Mouse (Mus musculus): Measurements from ENCODE around the gene Nrxn1. TPM values are rescaled to one million over a fixed set of nuclear protein-coding genes. Genes with fewer than 3 reads are reported as not detected.

Nrxn1 gene
- polyA plus RNA-seq, 1 experiment from 2014 or later = 40.7 TPM

DNA sequence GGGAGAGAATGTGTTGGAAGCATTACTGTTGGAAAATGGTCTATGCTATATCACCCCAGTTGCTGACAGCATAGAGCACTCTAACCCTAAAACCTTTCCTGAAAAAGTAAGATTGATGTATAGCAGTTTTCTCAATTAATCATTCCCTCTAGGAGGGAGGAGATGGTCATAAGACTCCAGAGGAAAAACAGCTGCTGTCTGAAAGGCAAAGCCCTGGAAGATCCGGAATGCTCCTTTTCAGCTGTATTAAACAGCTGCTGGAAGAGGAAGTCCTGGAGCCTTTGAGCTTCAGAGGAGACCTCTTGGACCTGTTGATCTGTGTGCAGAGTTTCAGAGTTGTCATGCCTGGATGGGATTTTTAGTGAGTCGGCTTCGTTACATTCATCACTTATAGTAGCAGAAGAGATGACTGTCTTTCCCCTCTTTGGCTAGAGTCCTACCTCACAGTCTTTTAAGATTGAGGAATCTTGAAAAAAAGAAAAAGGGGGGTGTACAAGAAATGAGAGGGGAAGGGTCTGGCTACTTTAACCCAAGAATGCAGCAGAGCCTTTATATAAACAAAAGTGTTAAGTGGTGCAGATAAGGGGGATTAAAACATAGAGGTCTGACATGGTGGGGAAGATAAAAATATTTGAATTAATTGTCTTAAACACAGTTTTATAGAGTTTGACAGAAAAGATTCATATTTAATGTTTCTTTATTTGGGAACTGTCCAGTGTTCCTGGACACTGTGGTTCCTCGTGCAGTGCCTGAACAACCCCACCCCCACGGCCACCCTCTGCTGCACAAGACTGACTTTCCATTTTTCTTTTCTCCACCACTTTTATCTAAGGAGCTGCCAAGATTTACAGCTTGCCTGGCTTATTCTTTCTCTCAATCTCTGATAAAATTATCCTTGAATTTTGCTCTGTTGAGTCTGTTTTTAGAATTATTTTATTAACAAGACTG lies 710.1 kb downstream of the Nrxn1 start:
- Histone ChIP-seq H3K4me1 (no peaks in the 10 kb centered on the region), H3K9me3 (no peaks in the 10 kb centered on the region), H3K27ac (replicated peaks) (no peak overlapping the region), H3K4me2 (replicated peaks) (no peak overlapping the region), H3K9ac (replicated peaks) (no peak overlapping the region), H3K36me3 (no peaks in the 10 kb centered on the region), H3K4me3 (no peak overlapping the region), H3K27me3 (no peaks in the 10 kb centered on the region)
- no peak for ATAC-seq (ENCODE audit: low FRiP score, low read depth)
- WGBS = 54% methylated on average over 5 of the region's 5 CpGs

DNA sequence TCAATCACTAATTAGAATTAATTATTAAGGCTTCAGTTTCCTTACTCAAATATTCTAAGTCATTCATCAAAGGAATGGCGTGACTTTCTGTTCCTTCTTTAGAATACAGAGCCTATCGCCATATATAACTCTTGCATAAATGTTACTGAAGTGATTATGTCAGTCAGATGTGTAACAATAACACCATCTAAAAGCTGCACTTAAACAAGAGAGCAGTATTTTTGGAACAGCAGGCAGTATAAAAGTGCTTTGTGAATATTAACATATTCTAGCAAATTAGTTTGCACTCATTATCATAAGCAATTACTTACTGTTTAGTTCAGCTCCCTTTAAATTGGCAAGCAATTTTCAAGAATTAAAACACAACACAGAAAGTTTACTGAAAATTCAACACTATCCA lies 716.3 kb downstream of the Nrxn1 start:
- ATAC-seq (ENCODE audit: low FRiP score, low read depth) = no peak
- Histone ChIP-seq H3K27me3 (no peaks in the 10 kb centered on the region), H3K27ac (replicated peaks) (no peak overlapping the region), H3K36me3 (no peaks in the 10 kb centered on the region), H3K4me3 (no peak overlapping the region), H3K9ac (replicated peaks) (no peak overlapping the region), H3K9me3 (no peaks in the 10 kb centered on the region), H3K4me2 (replicated peaks) (no peak overlapping the region), H3K4me1 (no peaks in the 10 kb centered on the region)
- WGBS = 84% methylated on average over 2 of the region's 2 CpGs

DNA sequence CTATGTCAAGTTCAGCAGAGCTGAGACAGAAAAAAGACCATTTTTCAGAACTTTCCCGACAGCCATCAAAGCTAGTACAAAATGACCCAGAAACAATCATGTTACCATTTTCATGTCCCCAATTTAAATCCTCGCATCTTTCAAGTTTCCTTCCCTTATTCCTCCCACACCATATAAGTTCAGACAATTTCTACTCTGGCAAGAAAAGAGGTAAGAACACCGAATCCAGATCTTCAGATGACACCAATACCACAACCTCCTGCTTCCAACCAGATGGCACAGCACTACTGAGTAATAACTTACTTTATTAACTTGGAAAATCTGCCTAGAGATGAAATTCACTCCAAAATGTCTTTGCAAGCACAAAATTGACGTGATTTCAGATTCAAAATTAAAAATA lies 730.7 kb downstream of the Nrxn1 start:
- H3K27me3 ChIP-seq = no peaks in the 10 kb centered on the region
- no peak for ATAC-seq (ENCODE audit: low FRiP score, low read depth)
- WGBS = 91% methylated on average over 4 of the region's 4 CpGs
- no peak overlapping the region for H3K4me3 ChIP-seq
- H3K9ac ChIP-seq (replicated peaks) = no peak overlapping the region
- H3K9me3 ChIP-seq = no peaks in the 10 kb centered on the region
- H3K4me2 ChIP-seq (replicated peaks) = no peak overlapping the region
- no peaks in the 10 kb centered on the region for H3K36me3 ChIP-seq
- H3K27ac ChIP-seq (replicated peaks) = no peak overlapping the region
- H3K4me1 ChIP-seq = no peaks in the 10 kb centered on the region

DNA sequence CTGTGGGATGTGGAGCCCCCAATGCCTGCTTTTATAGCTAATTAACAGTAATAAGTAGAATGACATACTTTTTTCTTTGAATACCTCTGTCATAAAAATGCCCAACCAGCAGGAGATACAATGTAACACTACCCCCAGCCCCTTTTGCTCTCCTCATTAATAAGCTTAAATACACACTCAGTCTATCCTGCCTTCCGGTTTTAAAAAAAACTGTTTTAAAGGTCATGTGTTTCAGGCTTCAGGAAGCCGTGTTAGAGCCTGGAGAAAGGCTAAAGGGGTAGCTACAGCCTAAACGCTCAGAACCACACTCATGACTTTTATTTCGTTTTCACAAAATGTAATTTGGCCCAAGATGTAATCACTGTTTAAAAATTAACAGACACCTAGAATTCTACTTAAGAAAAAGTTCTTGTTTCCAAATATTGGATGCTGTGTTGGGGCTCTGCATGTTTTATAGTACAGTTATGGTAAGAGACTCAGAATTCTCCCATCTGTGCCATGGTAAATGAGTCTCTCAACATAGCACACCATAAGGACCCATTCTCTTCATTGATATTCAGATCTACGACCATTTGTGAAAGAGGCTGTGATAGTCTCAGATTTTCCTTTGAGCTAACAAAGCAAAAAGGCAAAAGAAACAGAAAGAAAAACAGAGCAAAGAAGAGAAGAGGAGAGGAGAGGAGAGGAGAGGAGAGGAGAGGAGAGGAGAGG lies 743.3 kb downstream of the Nrxn1 start:
- H3K27ac ChIP-seq (replicated peaks) = no peak overlapping the region
- no peaks in the 10 kb centered on the region for H3K36me3 ChIP-seq
- no peak overlapping the region for H3K9ac ChIP-seq (replicated peaks)
- no peak for ATAC-seq (ENCODE audit: low FRiP score, low read depth)
- H3K27me3 ChIP-seq = no peaks in the 10 kb centered on the region
- peaks cover 4% of the 10 kb centered on the region; the same call in 1 of the 2 replicates for H3K4me1 ChIP-seq
- no peaks in the 10 kb centered on the region for H3K9me3 ChIP-seq
- no peak overlapping the region for H3K4me2 ChIP-seq (replicated peaks)
- 73% methylated on average over 5 of the region's 5 CpGs for WGBS
- H3K4me3 ChIP-seq = no peak overlapping the region

DNA sequence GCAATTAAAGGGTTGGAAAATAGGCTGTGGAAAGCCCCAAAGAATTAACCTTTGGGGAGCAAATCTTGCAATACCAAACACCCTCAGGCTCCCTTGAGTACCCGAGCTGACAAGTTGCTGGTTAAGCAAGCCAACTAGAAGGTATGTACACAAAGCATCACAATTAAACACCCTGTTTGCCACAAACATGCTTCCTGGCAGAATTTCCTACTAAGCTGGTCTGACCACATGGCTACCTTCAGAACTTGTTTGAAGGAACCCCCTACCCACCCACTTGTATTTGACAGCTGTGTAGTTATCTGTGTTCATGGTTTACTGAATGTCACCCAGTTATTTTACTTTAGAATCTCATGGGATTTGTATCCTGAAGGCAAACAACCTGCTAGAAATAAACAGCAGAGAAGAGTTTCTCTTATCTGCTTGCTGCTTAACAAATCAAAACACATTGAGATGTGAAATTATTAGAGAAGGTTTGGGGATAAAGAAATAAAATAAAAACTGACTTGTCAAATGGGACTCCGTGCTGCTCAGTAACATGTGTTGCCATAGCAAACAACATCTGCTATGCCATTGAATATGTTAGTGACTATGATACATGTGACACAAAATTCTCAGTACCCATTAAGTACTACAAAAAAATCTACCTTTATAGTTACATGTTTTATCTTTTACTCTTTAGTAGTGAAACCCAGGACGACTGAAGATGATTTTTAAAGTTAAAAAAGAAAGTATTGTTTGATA lies 746.0 kb downstream of the Nrxn1 start:
- Histone ChIP-seq H3K27me3 (no peaks in the 10 kb centered on the region), H3K4me1 (peaks cover 4% of the 10 kb centered on the region; the same call in 1 of the 2 replicates), H3K4me2 (replicated peaks) (no peak overlapping the region), H3K27ac (replicated peaks) (no peak overlapping the region), H3K4me3 (no peak overlapping the region), H3K9me3 (no peaks in the 10 kb centered on the region), H3K36me3 (no peaks in the 10 kb centered on the region), H3K9ac (replicated peaks) (no peak overlapping the region)
- ATAC-seq (ENCODE audit: low FRiP score, low read depth) = 0 out of 2 replicates have a peak, but pooled peaks have one; percentile 34
- 59% methylated on average over 3 of the region's 3 CpGs for WGBS

DNA sequence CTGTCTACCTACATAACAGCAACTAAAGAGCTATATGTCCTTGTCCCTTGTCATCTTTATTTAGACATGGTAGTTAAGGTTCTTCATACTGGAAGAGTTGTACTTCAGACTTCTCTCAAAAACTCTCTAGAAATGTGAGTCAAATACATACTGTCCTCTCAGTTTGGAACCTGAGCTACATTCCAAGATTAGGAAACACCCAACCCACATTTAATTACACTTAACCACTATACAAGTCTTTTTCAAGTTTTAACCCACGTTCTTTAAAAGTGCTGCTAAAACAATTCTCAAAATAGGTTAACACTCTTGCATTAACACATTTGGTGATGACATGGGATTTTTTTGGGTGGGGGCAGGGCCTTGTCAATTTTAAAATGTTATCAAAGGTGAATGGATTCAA lies 759.4 kb downstream of the Nrxn1 start:
- WGBS = 90% methylated on average over 1 of the region's 1 CpGs
- ATAC-seq (ENCODE audit: low FRiP score, low read depth) = no peak
- H3K9me3 ChIP-seq = no peaks in the 10 kb centered on the region
- H3K4me1 ChIP-seq = no peaks in the 10 kb centered on the region
- no peak overlapping the region for H3K4me2 ChIP-seq (replicated peaks)
- no peaks in the 10 kb centered on the region for H3K36me3 ChIP-seq
- no peak overlapping the region for H3K27ac ChIP-seq (replicated peaks)
- no peak overlapping the region for H3K9ac ChIP-seq (replicated peaks)
- H3K27me3 ChIP-seq = no peaks in the 10 kb centered on the region
- H3K4me3 ChIP-seq = no peak overlapping the region

DNA sequence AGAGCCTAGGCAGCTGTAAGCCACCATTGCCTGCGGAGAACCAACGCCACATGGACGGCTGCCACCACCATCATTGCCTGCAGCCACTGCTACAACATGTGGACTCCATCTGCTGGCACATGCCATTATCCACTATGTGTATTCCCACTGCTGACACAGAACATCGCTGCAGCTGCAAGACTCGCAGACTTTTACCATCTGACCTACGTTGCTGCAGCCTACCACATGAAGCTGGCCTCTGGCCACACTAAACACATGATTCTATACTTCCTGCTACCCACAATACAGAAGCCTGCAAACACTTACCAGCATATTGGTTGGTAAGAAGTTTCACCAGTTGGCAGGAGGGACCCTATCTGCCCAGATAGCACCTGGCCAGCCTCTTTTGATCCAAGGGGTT lies 769.2 kb downstream of the Nrxn1 start:
- H3K4me2 ChIP-seq (replicated peaks) = no peak overlapping the region
- no peaks in the 10 kb centered on the region for H3K9me3 ChIP-seq
- no peak for ATAC-seq (ENCODE audit: low FRiP score, low read depth)
- no peaks in the 10 kb centered on the region for H3K4me1 ChIP-seq
- no peak overlapping the region for H3K27ac ChIP-seq (replicated peaks)
- no peaks in the 10 kb centered on the region for H3K36me3 ChIP-seq
- 86% methylated on average over 6 of the region's 6 CpGs for WGBS
- no peak overlapping the region for H3K9ac ChIP-seq (replicated peaks)
- no peak overlapping the region for H3K4me3 ChIP-seq
- no peaks in the 10 kb centered on the region for H3K27me3 ChIP-seq

DNA sequence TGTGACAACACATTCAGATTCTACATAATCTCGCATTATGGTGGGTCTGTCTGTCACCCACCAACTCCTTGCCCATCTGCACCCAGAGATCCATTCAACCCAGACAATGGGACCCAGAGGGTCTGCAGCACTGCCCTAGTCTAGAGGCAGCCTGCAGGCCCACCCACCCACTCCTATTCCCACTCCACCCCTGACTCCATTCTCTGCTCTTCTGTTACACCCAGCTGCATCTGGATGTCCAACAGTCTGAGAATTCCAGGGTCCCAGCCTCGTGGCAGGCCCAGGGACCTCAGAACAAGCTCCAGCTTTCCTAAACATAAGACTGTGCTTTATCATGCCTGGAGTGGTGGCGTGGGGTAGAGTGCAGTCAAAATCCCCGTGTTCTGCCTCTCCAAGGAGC lies 820.6 kb downstream of the Nrxn1 start:
- H3K4me3 ChIP-seq = no peak overlapping the region
- H3K27ac ChIP-seq (replicated peaks) = no peak overlapping the region
- ATAC-seq (ENCODE audit: low FRiP score, low read depth) = no peak
- H3K9ac ChIP-seq (replicated peaks) = no peak overlapping the region
- 75% methylated on average over 4 of the region's 4 CpGs for WGBS
- H3K27me3 ChIP-seq = no peaks in the 10 kb centered on the region
- no peak overlapping the region for H3K4me2 ChIP-seq (replicated peaks)
- no peaks in the 10 kb centered on the region for H3K9me3 ChIP-seq
- no peaks in the 10 kb centered on the region for H3K36me3 ChIP-seq
- no peaks in the 10 kb centered on the region for H3K4me1 ChIP-seq

DNA sequence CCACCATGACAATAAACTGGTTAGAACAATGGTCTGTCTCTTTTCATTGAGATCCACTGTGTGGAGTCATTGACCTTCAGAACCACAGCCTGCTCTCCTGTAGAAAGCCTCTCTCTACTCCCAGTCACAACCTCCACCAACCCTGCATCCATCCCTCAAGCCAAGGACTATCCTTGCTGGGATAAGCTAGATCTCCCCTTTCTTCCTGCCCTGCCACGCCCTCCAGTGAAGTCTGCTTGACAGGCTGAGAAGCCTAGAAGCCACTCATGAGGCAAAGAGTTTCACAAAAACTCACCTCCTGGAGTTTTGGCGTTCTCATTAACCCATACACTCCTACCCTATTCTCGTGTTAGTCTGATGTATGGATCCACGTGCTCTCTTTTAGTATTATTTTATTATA lies 821.7 kb downstream of the Nrxn1 start:
- no peaks in the 10 kb centered on the region for H3K4me1 ChIP-seq
- H3K27me3 ChIP-seq = no peaks in the 10 kb centered on the region
- H3K4me2 ChIP-seq (replicated peaks) = no peak overlapping the region
- H3K36me3 ChIP-seq = no peaks in the 10 kb centered on the region
- H3K4me3 ChIP-seq = no peak overlapping the region
- no peak for ATAC-seq (ENCODE audit: low FRiP score, low read depth)
- WGBS = 17% methylated on average over 4 of the region's 4 CpGs
- no peak overlapping the region for H3K9ac ChIP-seq (replicated peaks)
- no peaks in the 10 kb centered on the region for H3K9me3 ChIP-seq
- H3K27ac ChIP-seq (replicated peaks) = no peak overlapping the region

DNA sequence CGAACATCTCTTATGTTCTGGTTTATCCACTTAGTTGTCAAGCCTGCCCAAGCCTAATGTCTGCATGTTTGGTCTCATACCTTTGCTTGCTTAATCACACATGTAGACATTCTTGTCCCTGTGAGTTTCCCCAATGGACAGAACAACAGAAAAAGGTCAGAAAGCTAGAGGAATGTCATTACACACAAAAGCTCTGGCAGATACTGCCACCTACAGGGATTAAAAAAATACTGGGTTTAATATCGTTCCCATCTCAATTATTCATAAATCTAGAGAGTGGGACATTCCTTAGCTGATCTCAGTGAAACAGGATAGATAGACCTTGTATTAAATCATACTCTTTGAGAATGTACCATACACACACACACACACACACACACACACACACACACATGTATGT lies 823.7 kb downstream of the Nrxn1 start:
- 77% methylated on average over 2 of the region's 2 CpGs for WGBS
- Histone ChIP-seq H3K4me1 (no peaks in the 10 kb centered on the region), H3K27me3 (no peaks in the 10 kb centered on the region), H3K4me2 (replicated peaks) (no peak overlapping the region), H3K27ac (replicated peaks) (no peak overlapping the region), H3K36me3 (no peaks in the 10 kb centered on the region), H3K4me3 (no peak overlapping the region), H3K9me3 (no peaks in the 10 kb centered on the region), H3K9ac (replicated peaks) (no peak overlapping the region)
- no peak for ATAC-seq (ENCODE audit: low FRiP score, low read depth)

DNA sequence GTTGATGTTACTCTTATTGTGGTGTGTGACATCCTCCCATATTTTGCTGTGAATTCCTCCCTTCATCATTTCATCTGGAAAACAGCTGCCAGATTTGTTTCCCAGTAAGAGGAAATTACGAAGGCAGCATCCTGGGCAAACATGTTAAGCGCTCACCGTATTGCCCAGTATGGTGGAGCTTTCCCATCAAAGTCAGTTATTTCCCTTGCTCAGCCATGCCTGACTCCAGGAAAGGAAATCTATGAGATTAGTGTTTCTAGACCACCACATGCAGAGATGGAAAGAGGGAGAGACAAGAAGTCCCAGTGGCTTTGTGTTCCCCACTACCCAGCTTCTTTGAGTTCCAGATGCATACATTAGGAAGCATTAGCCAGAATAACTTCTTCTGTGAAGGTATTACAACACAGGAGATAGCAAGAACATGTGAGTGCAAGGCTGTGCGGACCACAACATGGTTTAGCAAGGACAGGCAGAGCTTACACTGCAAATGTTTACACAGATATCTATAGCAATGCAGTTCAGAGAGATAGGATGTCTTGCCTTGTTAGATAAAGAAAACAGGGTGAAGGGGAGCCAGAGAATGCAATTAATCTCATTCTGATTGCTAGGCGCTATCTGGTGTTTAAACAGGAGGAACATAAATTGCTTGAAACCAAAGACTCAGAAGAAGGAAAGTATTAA lies 839.3 kb downstream of the Nrxn1 start:
- Histone ChIP-seq H3K4me2 (replicated peaks) (no peak overlapping the region), H3K4me3 (no peak overlapping the region), H3K4me1 (peaks cover 10% of the 10 kb centered on the region; the same call in 1 of the 2 replicates), H3K27ac (replicated peaks) (peak overlapping the region; percentile 54), H3K9ac (replicated peaks) (no peak overlapping the region), H3K27me3 (no peaks in the 10 kb centered on the region), H3K36me3 (no peaks in the 10 kb centered on the region), H3K9me3 (no peaks in the 10 kb centered on the region)
- WGBS = 39% methylated on average over 5 of the region's 5 CpGs
- no peak for ATAC-seq (ENCODE audit: low FRiP score, low read depth)

Measured in midbrain, embryonic 12.5 days (tissue).